Mouse (Mus musculus): ENCODE measurements around the gene Rilp. TPM values are rescaled to one million over a fixed set of nuclear protein-coding genes. Genes with fewer than 3 reads are reported as not detected.
A peak's percentile ranks its signal among the peaks of the same experiment; 100 is the strongest.

Rilp gene
- polyA plus RNA-seq, 1 experiment, result 4.6 TPM

DNA sequence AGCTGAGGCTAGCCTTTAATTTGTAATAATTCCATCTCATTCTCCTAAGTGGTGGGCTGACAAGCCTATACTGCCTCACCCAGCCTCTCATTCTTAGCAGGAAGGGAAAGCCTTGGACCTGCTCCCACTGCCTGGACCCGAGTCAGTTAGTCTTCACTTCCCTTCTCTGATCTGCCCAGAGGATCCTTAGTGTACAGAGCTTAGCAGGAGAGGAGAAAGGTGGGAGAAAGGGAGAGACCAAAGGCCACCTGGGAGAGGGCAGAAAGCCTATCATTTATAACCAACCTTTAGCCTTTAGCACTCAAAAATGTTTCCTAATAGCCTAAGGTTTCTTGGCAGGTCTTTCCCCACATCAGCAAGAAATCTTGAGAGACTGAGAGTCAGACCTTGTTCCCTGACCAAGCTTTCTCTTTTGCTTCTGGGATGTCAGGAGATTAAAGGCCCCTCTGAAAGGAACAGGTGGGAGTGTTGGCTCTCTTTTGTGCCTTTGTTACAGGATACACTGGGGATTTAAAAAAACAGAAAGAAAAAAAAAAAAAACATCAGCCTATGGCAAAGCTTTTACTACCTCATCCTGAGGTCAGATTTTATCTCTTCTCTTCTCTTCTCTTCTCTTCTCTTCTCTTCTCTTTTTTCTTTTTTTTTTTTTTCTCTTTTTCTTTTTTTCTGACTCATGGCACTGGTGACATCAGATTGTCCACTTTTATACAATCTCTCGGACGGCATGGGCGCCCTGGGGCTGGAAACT, 24.6 kb downstream of the Rilp start:
- Histone ChIP-seq H3K4me3 (no peak overlapping the region), H3K36me3 (ENCODE audit: control insufficient read depth, insufficient read depth) (no peaks in the 10 kb centered on the region), H3K4me2 (ENCODE audit: low read depth) (peak overlapping the region; percentile 49), H3K79me2 (ENCODE audit: control insufficient read depth, insufficient read depth) (no peaks in the 10 kb centered on the region), H3ac (ENCODE audit: control insufficient read depth, insufficient read length) (no peak overlapping the region), H3K27me3 (ENCODE audit: control insufficient read depth, insufficient read depth, insufficient read length) (no peaks in the 10 kb centered on the region)
- TF ChIP-seq POLR2A (IDR thresholded peaks at IDR 0.05; ENCODE audit: insufficient read length, low read depth), result no peak
- no peak for TF ChIP-seq REST (IDR thresholded peaks at IDR 0.05; ENCODE audit: insufficient read depth, insufficient read length)
- TF ChIP-seq CEBPB (IDR thresholded peaks at IDR 0.05; ENCODE audit: insufficient read depth, poor library complexity, severe bottlenecking), result no peak
- TF ChIP-seq SRF (IDR thresholded peaks at IDR 0.05; ENCODE audit: control insufficient read depth, insufficient read length, low read depth), result no peak
- TF ChIP-seq TCF3 (IDR thresholded peaks at IDR 0.05; ENCODE audit: insufficient read length, low read depth), result no peak
- no peak for TF ChIP-seq MYOG (IDR thresholded peaks at IDR 0.05; ENCODE audit: control insufficient read depth in 1 of 3, insufficient read depth in 1 of 3, insufficient read length in 2 of 3, low read depth in 2 of 3)
- no peak for TF ChIP-seq MYOD1 (IDR thresholded peaks at IDR 0.05; ENCODE audit: control insufficient read depth in 1 of 3, insufficient read length in 2 of 3, low read depth in 2 of 3)
- no peak for TF ChIP-seq MAX (IDR thresholded peaks at IDR 0.05; ENCODE audit: low read depth)
- TF ChIP-seq USF1 (IDR thresholded peaks at IDR 0.05; ENCODE audit: low read depth), result no peak
- no peak for TF ChIP-seq E2F4 (IDR thresholded peaks at IDR 0.05; ENCODE audit: insufficient read depth)
- TF ChIP-seq POLR2AphosphoS2 (IDR thresholded peaks at IDR 0.05; ENCODE audit: insufficient read length, low read depth), result no peak
- no peak for TF ChIP-seq TCF12 (IDR thresholded peaks at IDR 0.05; ENCODE audit: insufficient read depth, poor library complexity, severe bottlenecking)

DNA sequence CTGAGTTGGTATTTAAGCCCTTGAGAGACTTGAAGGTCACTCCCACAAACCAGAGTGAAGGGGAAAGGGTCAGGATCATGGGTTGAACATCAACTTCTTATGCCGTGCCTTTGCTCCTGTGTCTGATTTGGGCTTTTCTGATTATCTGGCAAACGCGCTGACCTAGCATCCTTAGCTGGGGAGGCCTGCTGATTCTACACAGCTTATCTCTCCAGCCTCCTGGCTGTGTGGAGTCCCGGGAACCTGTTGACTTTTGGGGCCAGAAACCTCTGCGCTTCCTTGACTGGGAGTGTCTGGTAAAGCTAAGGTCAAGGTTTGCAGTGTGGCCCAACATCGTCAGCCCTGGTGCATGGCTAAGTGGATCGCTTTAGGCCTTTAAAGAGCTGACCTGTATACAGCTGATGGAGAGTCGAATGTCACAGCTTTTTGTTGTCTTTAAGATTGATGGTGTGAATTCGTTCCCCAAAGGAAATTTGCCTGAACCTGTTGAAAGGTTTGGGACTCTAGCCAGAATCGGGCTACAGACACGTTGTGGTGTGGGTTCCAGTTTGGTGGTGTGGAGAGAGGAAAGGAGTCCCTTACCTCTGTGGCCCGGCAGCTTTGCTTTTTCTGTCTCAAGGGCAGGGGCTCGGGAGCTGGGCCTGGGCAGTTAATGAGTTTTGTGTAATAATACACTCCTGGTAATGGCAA, 25.4 kb downstream of the Rilp start:
- Histone ChIP-seq H3ac (ENCODE audit: control insufficient read depth, insufficient read length) (no peak overlapping the region), H3K36me3 (ENCODE audit: control insufficient read depth, insufficient read depth) (no peaks in the 10 kb centered on the region), H3K27me3 (ENCODE audit: control insufficient read depth, insufficient read depth, insufficient read length) (no peaks in the 10 kb centered on the region), H3K4me3 (no peak overlapping the region), H3K4me2 (ENCODE audit: low read depth) (peak overlapping the region; percentile 16), H3K79me2 (ENCODE audit: control insufficient read depth, insufficient read depth) (no peaks in the 10 kb centered on the region)
- no peak for TF ChIP-seq TCF12 (IDR thresholded peaks at IDR 0.05; ENCODE audit: insufficient read depth, poor library complexity, severe bottlenecking)
- TF ChIP-seq POLR2AphosphoS2 (IDR thresholded peaks at IDR 0.05; ENCODE audit: insufficient read length, low read depth), result no peak
- no peak for TF ChIP-seq USF1 (IDR thresholded peaks at IDR 0.05; ENCODE audit: low read depth)
- no peak for TF ChIP-seq REST (IDR thresholded peaks at IDR 0.05; ENCODE audit: insufficient read depth, insufficient read length)
- TF ChIP-seq MYOG (IDR thresholded peaks at IDR 0.05; ENCODE audit: control insufficient read depth in 1 of 3, insufficient read depth in 1 of 3, insufficient read length in 2 of 3, low read depth in 2 of 3), result no peak
- no peak for TF ChIP-seq E2F4 (IDR thresholded peaks at IDR 0.05; ENCODE audit: insufficient read depth)
- TF ChIP-seq SRF (IDR thresholded peaks at IDR 0.05; ENCODE audit: control insufficient read depth, insufficient read length, low read depth), result no peak
- no peak for TF ChIP-seq MYOD1 (IDR thresholded peaks at IDR 0.05; ENCODE audit: control insufficient read depth in 1 of 3, insufficient read length in 2 of 3, low read depth in 2 of 3)
- TF ChIP-seq CEBPB (IDR thresholded peaks at IDR 0.05; ENCODE audit: insufficient read depth, poor library complexity, severe bottlenecking), result no peak
- no peak for TF ChIP-seq TCF3 (IDR thresholded peaks at IDR 0.05; ENCODE audit: insufficient read length, low read depth)
- TF ChIP-seq MAX (IDR thresholded peaks at IDR 0.05; ENCODE audit: low read depth), result no peak
- TF ChIP-seq POLR2A (IDR thresholded peaks at IDR 0.05; ENCODE audit: insufficient read length, low read depth), result no peak

DNA sequence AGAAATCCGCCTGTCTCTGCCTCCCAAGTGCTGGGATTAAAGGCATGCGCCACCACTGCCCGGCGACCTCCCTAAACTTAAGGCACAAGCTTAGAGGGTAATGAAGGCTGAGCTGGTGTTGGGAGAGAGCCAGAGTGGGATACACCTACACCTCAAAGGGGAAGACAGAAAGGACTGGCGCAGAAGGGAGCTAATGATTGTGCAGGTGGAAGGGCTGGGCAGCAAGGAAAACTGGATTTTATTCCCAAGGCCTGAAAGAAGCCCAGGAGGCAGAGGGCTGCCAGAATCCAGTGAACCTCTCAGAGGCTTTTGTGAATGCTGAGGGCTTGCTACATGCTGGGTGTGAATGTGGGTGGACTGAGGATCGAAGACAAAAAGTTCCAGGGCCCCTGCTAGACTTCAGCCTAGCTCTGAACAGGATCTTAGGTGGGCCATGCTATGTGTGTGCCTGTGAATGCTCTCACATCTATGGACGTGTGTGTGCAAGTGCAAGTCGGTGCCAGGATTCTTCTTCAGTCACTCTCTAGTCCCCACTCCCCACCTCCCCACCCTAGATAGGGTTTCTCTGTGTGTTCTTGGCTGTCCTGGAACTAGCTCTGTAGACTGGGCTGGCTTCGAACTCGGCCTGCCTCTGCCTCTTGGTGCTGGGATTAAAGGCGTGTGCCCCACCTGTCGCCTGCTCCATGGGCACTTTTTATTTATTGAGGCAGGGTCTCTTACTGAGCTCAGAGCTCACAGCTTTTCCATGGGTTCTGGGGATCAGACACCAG, 26.5 kb downstream of the Rilp start:
- H3K79me2 ChIP-seq (ENCODE audit: control insufficient read depth, insufficient read depth), result no peaks in the 10 kb centered on the region
- H3K4me2 ChIP-seq (ENCODE audit: low read depth), result no peak overlapping the region
- H3K36me3 ChIP-seq (ENCODE audit: control insufficient read depth, insufficient read depth), result no peaks in the 10 kb centered on the region
- TF ChIP-seq MYOG (IDR thresholded peaks at IDR 0.05; ENCODE audit: control insufficient read depth in 1 of 3, insufficient read depth in 1 of 3, insufficient read length in 2 of 3, low read depth in 2 of 3) (no peak), POLR2AphosphoS2 (IDR thresholded peaks at IDR 0.05; ENCODE audit: insufficient read length, low read depth) (no peak), USF1 (IDR thresholded peaks at IDR 0.05; ENCODE audit: low read depth) (no peak), POLR2A (IDR thresholded peaks at IDR 0.05; ENCODE audit: insufficient read length, low read depth) (no peak), REST (IDR thresholded peaks at IDR 0.05; ENCODE audit: insufficient read depth, insufficient read length) (no peak), E2F4 (IDR thresholded peaks at IDR 0.05; ENCODE audit: insufficient read depth) (no peak), SRF (IDR thresholded peaks at IDR 0.05; ENCODE audit: control insufficient read depth, insufficient read length, low read depth) (no peak), MAX (IDR thresholded peaks at IDR 0.05; ENCODE audit: low read depth) (no peak), CEBPB (IDR thresholded peaks at IDR 0.05; ENCODE audit: insufficient read depth, poor library complexity, severe bottlenecking) (no peak), MYOD1 (IDR thresholded peaks at IDR 0.05; ENCODE audit: control insufficient read depth in 1 of 3, insufficient read length in 2 of 3, low read depth in 2 of 3) (no peak), TCF3 (IDR thresholded peaks at IDR 0.05; ENCODE audit: insufficient read length, low read depth) (no peak), TCF12 (IDR thresholded peaks at IDR 0.05; ENCODE audit: insufficient read depth, poor library complexity, severe bottlenecking) (no peak)
- no peak overlapping the region for H3ac ChIP-seq (ENCODE audit: control insufficient read depth, insufficient read length)
- H3K27me3 ChIP-seq (ENCODE audit: control insufficient read depth, insufficient read depth, insufficient read length), result no peaks in the 10 kb centered on the region
- no peak overlapping the region for H3K4me3 ChIP-seq

DNA sequence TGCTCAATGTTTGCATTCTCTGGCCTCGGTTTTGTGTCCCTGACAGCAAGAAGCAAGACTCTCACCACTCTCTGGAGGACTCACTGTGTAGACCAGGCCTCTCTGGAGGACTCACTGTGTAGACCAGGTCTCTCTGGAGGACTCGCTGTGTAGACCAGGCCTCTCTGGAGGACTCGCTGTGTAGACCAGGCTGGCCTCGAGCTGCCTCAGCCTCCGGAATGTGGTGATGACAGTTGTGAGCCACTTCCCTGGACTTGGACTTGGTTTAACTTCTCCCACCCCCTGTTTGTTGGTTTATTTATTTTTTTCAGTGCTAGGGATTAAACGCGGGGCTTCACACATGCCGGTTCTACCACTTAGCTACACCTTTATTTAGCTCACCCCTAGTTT, 27.1 kb downstream of the Rilp start:
- H3K27me3 ChIP-seq (ENCODE audit: control insufficient read depth, insufficient read depth, insufficient read length), result no peaks in the 10 kb centered on the region
- H3K4me2 ChIP-seq (ENCODE audit: low read depth), result no peak overlapping the region
- no peak overlapping the region for H3ac ChIP-seq (ENCODE audit: control insufficient read depth, insufficient read length)
- no peak for TF ChIP-seq POLR2A (IDR thresholded peaks at IDR 0.05; ENCODE audit: insufficient read length, low read depth)
- TF ChIP-seq MYOD1 (IDR thresholded peaks at IDR 0.05; ENCODE audit: control insufficient read depth in 1 of 3, insufficient read length in 2 of 3, low read depth in 2 of 3), result no peak
- TF ChIP-seq CEBPB (IDR thresholded peaks at IDR 0.05; ENCODE audit: insufficient read depth, poor library complexity, severe bottlenecking), result no peak
- TF ChIP-seq SRF (IDR thresholded peaks at IDR 0.05; ENCODE audit: control insufficient read depth, insufficient read length, low read depth), result no peak
- no peak for TF ChIP-seq TCF12 (IDR thresholded peaks at IDR 0.05; ENCODE audit: insufficient read depth, poor library complexity, severe bottlenecking)
- no peak for TF ChIP-seq MYOG (IDR thresholded peaks at IDR 0.05; ENCODE audit: control insufficient read depth in 1 of 3, insufficient read depth in 1 of 3, insufficient read length in 2 of 3, low read depth in 2 of 3)
- TF ChIP-seq MAX (IDR thresholded peaks at IDR 0.05; ENCODE audit: low read depth), result no peak
- no peak for TF ChIP-seq POLR2AphosphoS2 (IDR thresholded peaks at IDR 0.05; ENCODE audit: insufficient read length, low read depth)
- no peak for TF ChIP-seq REST (IDR thresholded peaks at IDR 0.05; ENCODE audit: insufficient read depth, insufficient read length)
- no peak for TF ChIP-seq USF1 (IDR thresholded peaks at IDR 0.05; ENCODE audit: low read depth)
- TF ChIP-seq TCF3 (IDR thresholded peaks at IDR 0.05; ENCODE audit: insufficient read length, low read depth), result no peak
- TF ChIP-seq E2F4 (IDR thresholded peaks at IDR 0.05; ENCODE audit: insufficient read depth), result no peak
- no peaks in the 10 kb centered on the region for H3K36me3 ChIP-seq (ENCODE audit: control insufficient read depth, insufficient read depth)
- H3K79me2 ChIP-seq (ENCODE audit: control insufficient read depth, insufficient read depth), result no peaks in the 10 kb centered on the region
- H3K4me3 ChIP-seq, result no peak overlapping the region

All from myocyte (in vitro differentiated cells).